Mouse (Mus musculus): ENCODE data around the gene Gm4924.
A peak's percentile ranks its signal among the peaks of the same experiment; 100 is the strongest.

Gm4924 gene

GRCm38 (mm10) chr10:82354083-82355010, at the start of gene Gm4924:
Gene Gm4924, plus strand, starts transcription at chr10:82354255.
- peak; percentile 82 to 83 for DNase-seq

- DNase-seq: no peak
Measured at GRCm38 (mm10) chr10:82316482-82316881, 37.6 kb upstream of the Gm4924 start, which contains the start of gene 4932415D10Rik. Gene 4932415D10Rik, minus strand, starts transcription at chr10:82316582.

- DNase-seq: no peak
Measured at GRCm38 (mm10) chr10:82320134-82320533, 33.9 kb upstream of the Gm4924 start.

GRCm38 (mm10) chr10:82329826-82330225, 24.2 kb upstream of the Gm4924 start:
- no peak for DNase-seq

DNA sequence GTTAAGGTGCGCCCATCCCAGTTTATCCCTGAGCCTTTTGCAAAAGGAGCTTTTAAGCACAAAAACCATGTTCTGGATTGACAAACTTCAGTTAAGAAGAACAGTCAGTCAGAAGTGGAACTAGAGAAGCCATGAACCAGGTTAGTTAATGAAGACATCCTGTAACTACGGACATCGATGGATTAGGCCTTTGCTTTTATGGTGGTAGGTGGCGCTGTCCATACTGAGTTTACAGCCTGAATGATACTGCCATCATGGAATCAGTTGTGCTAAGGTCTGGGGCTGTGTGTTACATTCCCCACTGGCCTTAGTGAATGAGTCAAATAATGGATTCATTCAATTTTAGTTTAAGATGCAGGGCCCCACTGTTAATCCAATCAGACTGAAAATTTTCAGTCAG, 1.3 kb downstream of the Gm4924 start:
- no peak for DNase-seq

GRCm38 (mm10) chr10:82361911-82362310, 7.9 kb downstream of the Gm4924 start:
- DNase-seq: no peak

- DNase-seq: no peak
Measured at GRCm38 (mm10) chr10:82382992-82383391, 28.9 kb downstream of the Gm4924 start.

DNA sequence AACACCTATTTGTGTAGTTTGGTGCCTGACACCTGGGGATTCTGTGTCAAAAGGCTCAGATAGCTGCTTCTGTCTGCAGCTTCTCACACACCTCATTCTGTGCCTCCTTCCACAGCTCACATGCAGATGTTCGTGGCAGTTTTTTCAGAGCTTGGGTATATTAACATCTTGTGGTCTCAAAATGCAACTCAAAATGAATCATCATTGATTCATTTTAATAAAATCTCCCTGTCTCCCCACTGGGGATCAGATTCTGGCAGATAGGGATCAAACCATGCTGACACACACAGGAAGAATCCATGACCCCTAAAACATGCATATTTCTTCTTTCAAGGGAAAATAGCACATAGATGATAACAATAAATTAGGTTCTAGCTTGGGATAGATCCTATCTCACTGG, 55.5 kb downstream of the Gm4924 start:
- DNase-seq: no peak

- no peak for DNase-seq
Measured at GRCm38 (mm10) chr10:82423631-82424030, 69.6 kb downstream of the Gm4924 start.
